Mouse (Mus musculus) kidney, postnatal 14 days (tissue): ENCODE results near the gene Dlx3.

Source experiments
- DNase-seq: peaks from one replicate; pipeline ENCODE4 v3.0.0; 2022; ENCODE audit warnings: mixed read lengths

Dlx3 gene

DNA sequence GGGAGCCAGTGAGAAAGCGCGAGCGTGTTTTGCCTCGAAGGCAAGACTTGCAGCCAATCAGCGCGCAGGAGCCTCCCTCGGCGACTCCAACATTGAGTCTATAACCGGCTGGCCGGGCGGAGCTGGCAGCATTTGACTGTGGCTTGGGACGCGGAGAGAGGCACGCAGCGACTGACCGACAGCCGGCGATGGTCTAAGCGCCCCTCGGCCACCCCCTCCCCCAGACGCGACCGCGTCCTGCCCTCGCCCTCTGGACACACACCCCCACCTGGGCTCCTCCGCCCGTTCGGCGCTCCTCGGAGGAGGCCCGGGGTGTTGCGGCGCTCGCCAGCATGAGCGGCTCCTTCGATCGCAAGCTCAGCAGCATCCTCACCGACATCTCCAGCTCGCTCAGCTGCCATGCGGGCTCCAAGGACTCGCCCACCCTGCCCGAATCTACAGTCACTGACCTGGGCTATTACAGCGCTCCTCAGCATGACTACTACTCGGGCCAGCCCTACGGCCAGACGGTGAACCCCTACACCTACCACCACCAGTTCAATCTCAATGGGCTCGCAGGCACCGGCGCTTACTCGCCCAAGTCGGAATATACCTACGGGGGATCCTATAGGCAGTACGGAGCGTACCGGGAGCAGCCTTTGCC, at the start of gene Dlx3:
Gene Dlx3, plus strand, starts transcription at position 130 of the 643 bp plus-strand sequence.
- DNase-seq = peak; percentile 55

DNA sequence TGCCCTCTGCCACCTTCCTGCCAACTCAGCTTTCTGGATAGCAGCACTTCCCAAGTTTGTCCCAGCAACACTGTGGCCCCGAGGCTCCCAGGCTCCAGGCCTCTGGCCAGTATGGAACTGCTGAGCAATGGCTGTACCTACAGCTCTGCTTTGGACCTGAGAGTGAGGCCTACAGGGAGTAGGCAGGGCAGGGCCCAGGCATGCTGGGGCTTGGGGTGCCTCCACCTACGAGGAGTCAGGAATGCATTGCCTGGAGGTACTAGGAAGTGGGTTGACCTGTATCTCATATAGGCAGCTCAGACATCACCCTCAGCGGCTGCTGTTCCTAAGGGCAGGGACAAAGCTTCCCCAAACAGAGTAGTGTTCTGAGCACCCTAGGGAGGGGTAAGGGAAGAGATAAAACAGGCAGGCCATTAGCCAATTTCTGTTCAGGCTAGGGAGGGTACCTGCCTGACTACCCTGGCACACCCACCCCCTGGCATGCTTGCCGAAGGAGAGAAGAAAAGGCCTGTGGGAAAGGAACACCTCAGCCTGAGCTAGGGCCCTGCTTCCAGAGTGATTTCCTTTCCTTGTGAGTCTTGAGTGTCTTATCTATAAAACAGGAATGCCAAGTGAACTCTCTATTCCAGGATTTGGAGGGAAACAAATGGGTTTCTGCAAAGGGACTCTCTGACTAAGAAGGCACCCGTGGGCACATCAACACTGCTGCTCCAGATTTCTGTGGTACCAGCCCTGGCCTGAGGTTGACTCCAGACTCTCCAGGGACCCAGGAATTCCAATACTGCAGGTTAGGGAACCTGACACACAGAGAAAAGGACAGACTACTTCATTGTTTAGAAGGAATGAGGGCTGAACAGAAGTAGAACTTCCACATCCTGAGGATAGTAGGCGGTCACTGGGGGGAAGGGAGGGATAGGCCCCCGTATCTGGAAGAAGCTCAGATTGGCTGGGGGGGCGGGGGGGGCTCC, 49.5 kb upstream of the Dlx3 start:
- no peak for DNase-seq

DNA sequence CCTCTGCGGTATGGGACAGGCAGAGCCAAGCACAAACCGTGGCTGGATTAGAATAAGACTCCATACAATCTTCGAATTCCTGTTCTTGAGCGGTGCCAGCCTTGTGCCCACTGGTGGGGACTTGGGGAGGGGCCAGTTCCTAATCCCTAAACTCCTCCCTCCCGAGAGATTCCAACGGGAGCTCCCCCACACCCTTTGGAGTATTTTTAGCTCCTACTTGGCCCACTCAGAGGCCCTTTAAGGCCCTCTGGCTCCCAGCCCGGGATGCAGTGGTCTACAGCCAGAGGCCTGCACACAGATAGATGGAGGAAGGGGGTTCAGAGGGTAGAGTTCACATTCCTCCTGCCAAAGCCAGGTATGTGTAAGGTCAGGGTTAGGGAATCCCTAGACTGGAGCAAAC, 48.7 kb upstream of the Dlx3 start:
- DNase-seq = peak; percentile 64

DNA sequence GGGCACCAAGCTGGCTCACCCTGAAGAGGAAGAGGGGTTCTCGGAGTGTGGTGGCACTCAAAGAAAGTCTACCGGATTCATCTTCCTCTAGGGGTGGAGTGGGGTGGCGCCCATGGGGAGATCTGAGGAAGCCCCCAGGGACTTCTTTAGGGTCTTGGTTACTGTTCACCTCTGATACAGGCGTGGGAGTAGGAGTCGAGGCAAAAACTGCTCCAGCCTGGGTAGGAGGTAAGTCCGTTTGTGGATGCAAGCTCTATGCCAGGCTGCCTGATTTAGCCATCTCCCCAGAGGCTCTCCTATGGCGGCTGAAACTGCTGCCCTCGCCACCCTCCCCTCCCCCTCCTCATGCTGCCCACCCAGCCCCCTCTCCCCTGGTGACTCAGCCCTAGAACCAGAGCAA, 47.8 kb upstream of the Dlx3 start:
- no peak for DNase-seq

DNA sequence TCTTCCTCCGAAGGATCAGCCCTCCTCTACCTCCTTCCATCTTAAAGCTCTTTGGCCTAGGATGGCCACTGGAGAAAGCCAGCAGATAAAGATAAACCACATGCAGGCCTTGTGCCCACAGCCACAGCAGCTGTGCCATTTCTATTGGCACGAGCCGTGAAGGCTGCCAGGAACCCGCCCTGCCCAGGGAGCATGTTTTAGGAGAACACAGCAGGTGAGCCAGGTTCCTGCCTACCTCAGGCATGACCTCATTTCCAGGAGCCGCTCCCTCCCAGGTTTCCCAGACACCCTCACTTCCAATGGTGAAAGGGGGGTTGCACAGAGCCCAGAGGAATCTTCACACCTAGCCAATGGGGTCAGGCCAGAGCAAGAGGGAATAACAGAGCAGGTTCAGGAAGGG, 47.1 kb upstream of the Dlx3 start:
- DNase-seq = no peak

DNA sequence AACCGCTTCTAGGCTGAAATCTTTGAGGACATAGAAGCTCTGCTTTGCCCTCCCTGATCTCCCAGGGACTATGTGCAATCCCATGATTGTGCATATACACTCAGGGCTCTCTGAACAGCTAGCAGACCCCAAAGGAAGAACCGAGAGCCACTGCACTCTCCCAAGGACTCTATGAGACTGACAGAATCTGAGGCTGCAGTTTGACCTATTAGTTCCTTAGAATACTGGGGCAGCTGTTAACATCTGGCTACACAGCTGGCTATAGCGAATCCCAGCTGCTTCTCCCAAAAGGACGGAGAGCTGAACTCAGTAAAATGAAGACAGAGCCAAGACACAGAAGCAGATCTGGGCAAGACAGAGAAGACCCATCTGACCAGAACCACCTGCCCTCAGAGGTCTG, 46.1 kb upstream of the Dlx3 start:
- no peak for DNase-seq

DNA sequence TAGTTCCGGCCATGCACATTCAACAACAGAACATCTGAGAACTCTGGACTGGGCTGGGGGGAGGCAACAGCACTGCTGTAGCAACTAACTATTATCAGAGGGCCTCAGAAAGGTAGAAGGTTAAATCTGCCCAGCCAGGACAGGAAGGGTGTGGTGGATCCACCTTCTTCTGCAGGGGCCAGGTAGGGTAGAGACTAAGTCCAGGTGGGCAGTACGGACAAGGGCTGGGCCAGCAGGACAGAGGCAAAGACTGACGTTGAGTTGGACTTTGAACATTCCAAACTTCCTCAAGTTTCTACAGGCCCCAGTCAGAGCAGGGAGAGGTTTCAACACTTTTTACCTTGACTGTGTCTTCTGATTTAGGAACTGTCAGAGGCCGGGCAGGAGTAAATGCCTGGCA, 45.2 kb upstream of the Dlx3 start:
- no peak for DNase-seq

DNA sequence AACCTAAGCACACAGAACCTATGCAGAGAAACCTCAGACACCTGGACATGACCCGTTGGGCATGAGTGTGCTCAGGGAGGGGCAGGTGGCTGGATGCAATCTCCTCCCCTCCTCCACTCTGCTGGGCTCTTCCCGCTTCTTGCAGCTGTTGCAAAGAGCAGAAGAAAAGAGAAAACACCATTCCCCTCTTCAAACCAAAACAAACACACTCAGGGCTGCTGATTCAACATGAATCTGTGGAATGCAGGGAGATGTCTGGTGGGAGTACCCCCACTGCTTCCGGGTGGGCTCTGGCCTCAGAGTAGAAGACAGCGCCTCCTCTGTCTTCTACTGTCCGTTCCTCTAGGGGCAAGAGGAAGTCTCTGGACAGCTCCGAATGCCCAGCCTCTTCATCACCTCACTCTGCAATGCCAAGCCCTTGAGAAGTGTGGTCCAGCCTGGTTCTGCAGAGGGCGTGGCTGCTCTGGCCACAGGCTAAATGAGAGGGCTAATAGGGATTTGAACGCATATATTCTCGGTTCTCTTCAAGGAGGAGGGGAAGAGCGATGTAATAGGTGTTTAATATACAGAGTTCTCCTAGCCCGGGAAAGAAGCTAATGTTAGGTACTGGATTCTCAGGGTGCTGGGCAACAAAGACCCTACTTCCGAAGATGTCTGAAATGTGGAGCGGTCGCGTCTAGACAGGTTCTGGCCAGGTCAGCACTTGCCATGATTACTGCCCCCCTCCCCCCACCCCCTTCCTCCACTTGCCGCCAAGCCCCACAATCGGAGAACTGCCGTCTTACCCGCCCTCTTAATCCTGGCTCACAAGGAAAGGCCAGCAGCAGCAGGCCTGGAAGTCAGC, 44.5 kb upstream of the Dlx3 start:
- DNase-seq = peak; percentile 56

DNA sequence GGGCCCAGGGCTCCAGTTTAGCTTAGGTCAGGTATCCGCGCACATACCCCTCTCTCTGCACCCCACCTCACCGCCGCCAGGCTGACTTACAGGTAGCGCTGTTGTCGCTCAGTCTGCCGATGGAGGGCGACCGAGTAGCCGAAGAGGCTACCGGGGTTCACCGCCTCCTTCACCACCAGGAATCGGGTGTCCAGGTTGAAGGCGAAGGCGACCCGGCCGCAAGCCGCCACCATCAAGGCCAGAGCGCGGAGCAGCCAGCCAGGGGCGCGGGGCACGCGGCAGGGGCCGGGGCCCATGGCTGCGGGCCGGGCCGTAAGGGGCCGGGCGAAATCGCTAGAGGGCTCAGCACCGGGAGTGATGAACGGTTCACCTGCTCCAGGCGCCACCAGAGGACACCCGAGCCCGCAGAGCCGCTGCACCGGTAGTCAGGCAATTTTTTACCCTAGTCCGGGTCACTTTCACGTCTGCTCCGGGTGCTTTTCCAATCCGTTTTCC, 43.8 kb upstream of the Dlx3 start:
- peak; percentile 74 for DNase-seq

DNA sequence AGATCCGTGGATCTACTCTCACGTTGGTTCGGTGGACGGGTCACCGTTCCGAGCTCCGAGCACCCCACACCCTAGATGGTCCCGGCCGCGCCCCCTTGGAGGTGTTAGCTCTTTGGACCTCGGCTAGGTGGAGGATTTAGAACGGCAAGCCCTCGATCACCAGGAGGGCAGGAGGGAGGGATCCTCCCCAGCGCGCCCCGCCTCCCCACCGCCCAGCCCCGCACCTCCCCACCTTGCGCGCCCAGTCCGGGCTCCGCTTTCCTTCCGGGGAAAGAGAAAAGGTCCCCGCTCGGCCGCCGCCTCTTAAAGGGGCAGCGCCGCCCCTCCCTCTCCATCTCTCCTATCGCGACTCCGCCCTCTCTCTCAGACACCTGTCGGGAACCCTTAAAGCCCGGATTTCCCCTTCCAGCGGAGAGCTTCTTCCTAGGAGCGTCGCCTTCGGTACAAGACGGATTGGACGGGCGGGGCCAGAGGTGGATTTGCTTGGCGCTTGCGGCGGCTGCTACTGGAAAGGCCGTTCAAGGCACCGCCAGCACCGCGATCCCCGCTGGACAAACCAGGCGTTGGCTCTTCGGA, 43.3 kb upstream of the Dlx3 start, which contains the start of gene Itga3:
Gene Itga3, minus strand, starts transcription at position 266 of the 576 bp plus-strand sequence.
- DNase-seq = peak; percentile 90

DNA sequence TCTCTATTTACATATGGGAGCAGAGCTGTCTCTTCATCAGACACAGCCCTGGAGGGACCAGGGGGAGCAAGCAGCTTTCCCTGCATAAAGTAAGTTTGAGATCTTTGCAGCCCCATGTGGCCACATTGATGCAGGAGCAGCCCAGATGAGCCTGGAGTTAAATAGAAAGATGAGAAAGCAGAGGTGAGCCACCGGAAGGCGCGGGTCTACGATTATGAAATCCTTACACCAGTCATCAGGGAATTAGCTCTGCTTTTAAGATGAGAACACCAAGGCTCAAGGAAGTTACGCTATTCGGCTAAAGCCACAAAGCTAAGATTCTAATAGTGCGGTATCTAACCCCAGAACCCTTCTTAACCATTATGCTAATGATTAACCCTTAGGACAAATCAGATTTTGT, 42.0 kb upstream of the Dlx3 start:
- DNase-seq = no peak

DNA sequence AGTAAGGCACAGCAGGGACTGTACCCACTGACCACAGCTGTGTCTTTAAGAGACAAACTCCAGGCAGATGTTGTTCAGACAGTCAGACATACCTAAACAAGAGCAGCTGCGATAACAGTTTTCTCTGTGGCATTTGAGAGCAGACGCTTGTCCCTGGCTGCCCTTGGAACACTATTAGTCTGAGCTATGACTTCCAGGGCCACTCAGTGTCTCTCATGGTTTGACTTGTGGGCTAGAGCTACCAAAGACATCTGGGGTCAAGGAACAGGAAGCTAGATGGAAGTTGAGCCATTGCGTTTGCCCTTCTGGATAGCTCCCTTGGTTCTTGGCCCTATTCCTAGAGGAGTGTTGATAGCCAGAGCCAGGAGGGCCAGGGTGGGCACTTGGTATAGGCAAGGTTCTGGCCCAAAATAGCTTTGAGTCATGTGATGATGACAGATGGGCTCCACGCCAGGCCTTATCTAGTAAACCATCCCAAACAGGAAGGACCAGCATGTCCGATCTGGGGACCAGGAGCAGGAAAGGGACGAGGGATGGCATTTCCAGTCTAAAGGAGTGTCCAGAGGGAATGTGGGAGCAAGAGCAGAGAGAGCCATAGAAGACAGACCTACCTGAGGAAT, 40.6 kb upstream of the Dlx3 start:
- peak; percentile 83 for DNase-seq

DNA sequence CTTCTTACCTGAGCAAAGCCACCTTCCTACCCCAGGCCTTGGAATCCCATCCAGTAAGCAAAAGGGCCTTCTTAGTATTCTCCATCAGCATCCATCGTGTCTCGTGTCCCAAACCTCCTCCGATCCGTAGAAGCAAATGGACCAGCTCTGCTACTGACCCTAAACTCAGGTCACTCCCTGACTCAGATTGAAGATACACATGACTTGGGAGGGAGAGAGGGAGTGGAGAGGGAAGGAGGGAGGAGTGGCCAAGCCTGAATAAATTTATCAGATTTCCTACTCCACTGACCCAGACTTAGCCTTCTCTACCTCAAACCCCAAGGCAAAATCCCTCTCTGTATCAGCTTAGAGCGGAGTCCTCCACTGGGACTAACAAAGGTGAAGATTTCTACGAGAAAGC, 39.1 kb upstream of the Dlx3 start:
- DNase-seq = no peak

DNA sequence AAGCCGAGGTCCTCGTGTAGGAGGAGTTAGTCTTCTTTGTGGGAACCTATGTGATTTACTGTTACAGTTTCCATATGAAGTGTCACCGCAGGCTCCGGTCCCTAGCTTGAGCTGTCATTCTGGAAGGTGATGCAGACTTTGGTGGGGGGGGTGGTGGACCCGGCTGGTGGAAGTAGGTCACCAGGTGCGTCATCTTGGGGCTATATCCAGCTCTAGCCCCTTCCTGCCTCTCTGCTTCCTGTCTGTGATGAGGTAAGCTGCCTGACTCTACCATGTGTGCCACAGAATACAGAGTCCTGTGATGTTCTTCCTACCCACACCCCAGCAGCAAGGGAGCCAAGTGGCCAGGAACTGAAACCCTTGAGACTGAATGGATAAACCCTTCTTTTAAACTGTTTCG, 37.0 kb upstream of the Dlx3 start:
- no peak for DNase-seq

DNA sequence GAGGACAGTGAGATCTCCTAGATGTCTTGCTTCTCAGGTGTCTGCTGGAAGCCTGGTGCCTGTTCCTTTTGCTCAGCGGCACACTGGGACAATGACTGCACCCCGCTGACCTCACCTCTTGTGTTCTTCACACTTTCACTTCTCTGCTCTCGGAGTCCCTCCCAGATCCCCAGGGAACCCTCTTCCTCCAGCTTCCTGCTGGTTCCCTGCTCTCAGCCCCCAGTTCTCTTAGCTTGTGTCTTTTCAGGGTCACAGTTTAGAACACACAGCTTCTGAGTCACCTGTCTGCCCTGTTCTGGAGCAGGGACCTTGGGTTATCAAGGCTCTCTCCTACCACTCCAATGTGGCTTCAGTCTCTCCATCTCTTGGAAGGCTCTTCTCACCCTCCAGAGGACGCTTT, 35.7 kb upstream of the Dlx3 start:
- no peak for DNase-seq

DNA sequence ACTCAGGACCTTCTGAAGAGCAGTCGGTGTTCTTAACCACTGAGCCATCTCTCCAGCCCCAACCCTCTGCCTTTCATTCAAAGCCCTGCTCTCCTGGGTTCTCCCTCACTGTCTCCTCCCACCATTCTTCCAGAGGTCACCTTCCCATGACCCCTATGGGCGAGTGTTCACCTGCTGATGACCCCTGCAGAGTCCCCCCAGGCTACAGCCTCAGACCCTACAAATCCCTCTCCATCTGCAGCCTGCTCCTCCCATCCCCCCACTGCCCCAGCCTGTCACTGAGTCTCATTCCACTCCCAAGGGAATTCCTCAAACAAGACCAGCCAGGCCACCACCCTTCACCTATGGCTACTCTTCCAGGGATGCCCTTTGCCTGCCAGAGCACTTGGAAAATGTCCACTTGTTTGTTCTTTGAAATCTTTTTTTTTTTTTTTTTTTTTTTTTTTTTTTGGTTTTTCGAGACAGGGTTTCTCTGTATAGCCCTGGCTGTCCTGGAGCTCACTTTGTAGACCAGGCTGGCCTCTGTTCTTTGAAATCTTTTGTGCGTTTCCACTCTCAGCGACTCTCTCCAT, 35.0 kb upstream of the Dlx3 start:
- no peak for DNase-seq

DNA sequence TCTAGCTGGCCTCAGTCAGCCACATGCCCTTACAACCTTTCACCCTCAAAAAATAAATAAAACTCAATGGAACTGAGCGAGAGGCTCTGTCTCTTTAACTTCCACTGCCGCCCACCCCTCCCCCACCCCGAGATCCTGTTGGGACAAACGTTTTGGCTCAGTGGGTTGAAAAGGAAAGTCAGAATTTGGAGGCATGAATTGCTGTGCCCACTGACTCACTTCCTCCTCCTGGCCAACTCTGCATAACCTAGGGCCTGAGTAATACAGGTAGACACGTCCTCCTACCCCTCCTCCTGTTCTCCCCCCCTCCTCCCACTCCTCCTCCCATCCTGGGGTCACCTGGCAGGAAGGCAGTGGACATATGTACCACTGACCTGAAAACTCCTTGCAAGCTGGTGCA, 34.2 kb upstream of the Dlx3 start:
- DNase-seq = peak; percentile 30

DNA sequence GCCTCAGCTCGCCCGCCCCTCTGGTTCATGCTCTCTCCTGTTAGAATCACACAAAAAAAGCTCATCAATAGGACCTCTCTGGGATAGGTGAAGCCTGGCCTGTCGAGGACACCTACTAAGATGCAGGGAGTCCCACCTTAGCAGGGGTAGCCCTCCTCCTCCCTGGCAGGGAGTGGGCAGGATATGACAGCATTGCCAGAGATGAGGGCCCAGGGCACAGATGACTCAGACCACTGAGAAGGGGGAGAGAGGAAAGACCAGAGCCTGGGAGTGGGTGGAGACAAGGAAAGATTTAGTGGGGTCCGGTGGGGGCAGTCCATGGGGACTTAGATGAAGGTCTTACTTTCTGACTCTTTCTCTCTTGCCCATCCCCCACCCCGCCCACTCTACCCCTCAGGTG, 33.7 kb upstream of the Dlx3 start:
- peak; percentile 24 for DNase-seq

DNA sequence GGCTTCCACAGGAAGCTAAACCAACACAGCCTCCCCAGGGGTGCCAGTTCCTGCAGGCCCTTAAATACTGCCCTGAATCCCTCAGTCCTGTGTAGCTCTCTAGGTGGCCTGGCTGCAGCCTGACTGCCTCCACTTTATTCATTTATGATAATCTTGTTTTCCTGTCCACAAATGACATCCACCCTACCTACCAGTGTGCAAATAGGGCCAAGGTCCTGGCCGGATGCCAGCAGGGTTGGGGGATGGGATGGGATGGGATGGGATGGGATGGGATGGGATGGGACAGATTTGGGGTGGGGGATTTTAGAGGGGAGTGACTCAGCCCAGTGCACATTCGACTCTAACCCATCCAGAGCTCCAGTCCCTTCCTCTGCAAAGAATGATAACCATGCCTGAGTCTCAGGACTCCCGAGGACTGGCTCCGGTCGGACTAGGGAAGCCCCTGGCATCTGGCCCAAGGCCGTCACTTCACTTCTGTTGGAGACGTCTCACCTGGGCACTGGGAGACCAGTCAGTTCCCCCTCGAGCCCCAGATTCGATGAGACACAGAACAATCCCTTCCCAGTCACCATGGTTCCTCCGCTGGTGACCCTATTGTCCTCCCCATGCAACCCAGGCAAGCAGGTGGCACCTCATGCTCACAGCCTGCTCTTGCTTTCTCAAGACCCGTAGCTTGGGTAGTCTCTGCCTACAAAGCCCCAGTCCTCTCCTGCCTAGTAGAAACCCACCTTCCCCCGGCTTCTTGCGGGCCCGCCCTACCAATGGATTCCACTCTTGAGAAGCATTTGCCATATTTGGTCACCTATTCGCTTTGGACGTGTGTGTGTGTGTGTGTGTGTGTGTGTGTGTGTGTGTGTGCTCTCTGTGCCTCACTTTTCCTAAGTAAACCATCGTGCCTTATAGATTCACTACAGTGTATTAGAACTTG, 32.4 kb upstream of the Dlx3 start:
- DNase-seq = no peak

DNA sequence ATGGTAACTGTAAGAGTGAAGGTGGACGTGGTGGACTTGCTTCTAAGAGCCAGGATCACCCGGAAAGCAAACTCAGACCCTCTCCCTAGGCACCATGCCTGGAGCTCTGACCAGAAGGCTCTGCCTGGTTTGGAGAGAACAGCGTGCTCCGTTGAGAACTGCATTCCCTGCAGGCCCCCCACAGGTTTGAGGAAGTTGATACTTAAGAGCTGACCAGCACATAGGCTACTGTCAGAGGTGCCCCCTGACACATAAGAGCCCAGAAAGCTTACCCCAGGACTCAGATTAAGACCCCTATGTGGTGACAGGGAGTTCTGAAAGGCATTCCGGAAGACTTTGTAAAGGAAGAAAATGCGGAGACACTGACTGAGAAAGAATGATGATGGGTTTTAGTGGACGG, 31.6 kb upstream of the Dlx3 start:
- DNase-seq = no peak
